9 mouse cellular contexts compared by ENCODE assay signal in the genomic region with DNA sequence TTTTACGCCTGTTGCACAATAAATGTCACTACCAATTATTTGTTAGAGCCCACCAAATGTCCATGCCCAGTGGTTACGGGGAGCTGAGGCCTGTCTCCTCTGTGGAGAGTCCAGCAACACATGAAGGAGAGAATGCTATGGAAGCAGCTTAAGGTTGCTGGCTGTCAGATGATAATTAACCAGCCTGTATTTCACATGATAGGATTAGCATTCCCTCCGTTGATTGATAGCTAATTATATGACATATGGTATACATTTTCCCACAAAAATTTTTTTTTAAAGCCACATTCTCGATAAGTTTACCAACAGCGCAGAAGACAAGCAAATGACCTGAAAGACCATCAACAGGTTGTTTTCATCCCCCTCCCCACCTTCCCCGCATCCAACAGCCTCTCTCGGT. TPM values are rescaled to one million over a fixed set of nuclear protein-coding genes. Genes with fewer than 3 reads are reported as not detected.
DNase-seq lines count a peak whose midpoint lies in the region; ATAC-seq and TF ChIP-seq lines count a peak whose summit lies in the region.
"Had no signal": no experiment of that assay in that cellular context is flagged by ENCODE, and none has a peak within 500 bp of the region (broad histone marks: within the 10 kb centered on the region; RNA-seq: fewer than 3 reads in every experiment).

No protein-coding gene starts in this region.

- peak overlapping the region; percentile 76 for H3K4me2 ChIP-seq in heart, postnatal 0 days (ENCODE audit: low read depth, low read length)

- H3K27ac ChIP-seq in heart, postnatal 0 days (ENCODE audit: low read depth): peak overlapping the region; percentile 58
- H3K27ac ChIP-seq in midbrain, embryonic 10.5 days (replicated peaks): peak overlapping the region; percentile 61

- peaks cover 17% of the 10 kb centered on the region for H3K4me1 ChIP-seq in E14TG2a.4 (replicated peaks; ENCODE audit: low read depth, low read length)
- peaks cover 17% of the 10 kb centered on the region for H3K4me1 ChIP-seq in heart, postnatal 0 days (ENCODE audit: control insufficient read depth, insufficient read depth)
- peaks cover 20% of the 10 kb centered on the region for H3K4me1 ChIP-seq in midbrain, embryonic 10.5 days

- no peak for TF ChIP-seq EP300 in heart, postnatal 0 days (IDR thresholded peaks at IDR 0.05; ENCODE audit: low read depth)

- H3K9ac ChIP-seq in heart, postnatal 0 days (replicated peaks; ENCODE audit: low read depth, low read length): peak overlapping the region; percentile 57

- no peak for ATAC-seq in heart, postnatal 0 days (ENCODE audit: insufficient read depth, low read depth)
- no peak for ATAC-seq in megakaryocyte progenitor cell, adult 5-6 weeks (replicated peaks; ENCODE audit: poor library complexity)

- H3K9me3 ChIP-seq in E14TG2a.4 (ENCODE audit: low read length): peaks cover 28% of the 10 kb centered on the region
- H3K9me3 ChIP-seq in heart, postnatal 0 days (replicated peaks; ENCODE audit: control insufficient read depth, low read length): no peaks in the 10 kb centered on the region
- H3K9me3 ChIP-seq in midbrain, embryonic 10.5 days (replicated peaks): 0 out of 2 replicates have a peak, but pooled peaks cover 4% of the 10 kb centered on the region

- H3K27me3 ChIP-seq in E14TG2a.4 (ENCODE audit: insufficient read depth, low read length): peaks cover 17% of the 10 kb centered on the region
- no peaks in the 10 kb centered on the region for H3K27me3 ChIP-seq in heart, postnatal 0 days (ENCODE audit: control insufficient read depth, insufficient read depth, low read length)
- peaks cover 39% of the 10 kb centered on the region for H3K27me3 ChIP-seq in midbrain, embryonic 10.5 days (ENCODE audit: low read depth, poor library complexity, severe bottlenecking)

- TF ChIP-seq CTCF in E14TG2a.4 (conservative IDR thresholded peaks at IDR 0.05; ENCODE audit: low read length): no peak
- no peak for TF ChIP-seq CTCF in heart, postnatal 0 days (IDR thresholded peaks at IDR 0.05; ENCODE audit: low read depth)

- H3K36me3 ChIP-seq in E14TG2a.4 (ENCODE audit: insufficient read depth, low read length): no peaks in the 10 kb centered on the region
- no peaks in the 10 kb centered on the region for H3K36me3 ChIP-seq in heart, postnatal 0 days (replicated peaks; ENCODE audit: control insufficient read depth, insufficient read depth, low read length)
- no peaks in the 10 kb centered on the region for H3K36me3 ChIP-seq in midbrain, embryonic 10.5 days

- DNase-seq in heart, adult 11 months: peak; percentile 57
- no peak for DNase-seq in heart, postnatal 4 days
- no peak for DNase-seq in heart, postnatal 0 days (ENCODE audit: low spot score)
- DNase-seq in midbrain, embryonic 10.5 days (ENCODE audit: low spot score): no peak
- DNase-seq in cerebellum, postnatal 25 days: no peak
- no peak for DNase-seq in lung, postnatal 36 days
- DNase-seq: cerebellum, adult 11-12 months had no signal

- WGBS in heart, postnatal 0 days: 24% methylated on average over 7 of the region's 7 CpGs
- WGBS in midbrain, embryonic 10.5 days: 22% methylated on average over 7 of the region's 7 CpGs

- peak overlapping the region; percentile 75 for H3K4me3 ChIP-seq in E14TG2a.4 (replicated peaks; ENCODE audit: low read length)
- H3K4me3 ChIP-seq in heart, postnatal 0 days (ENCODE audit: low read depth, low read length): peak overlapping the region; percentile 68
- peak overlapping the region; percentile 62 for H3K4me3 ChIP-seq in midbrain, embryonic 10.5 days

RNA-seq across cellular contexts. Expression of a gene that starts 0.5 kb away (rescaled TPM):
- total RNA-seq in heart, postnatal 4 days (2021): 10 to 100 TPM; 36.9 to 37.5 TPM
- total RNA-seq in heart, postnatal 0 days (2014; rRNA removed; ENCODE audit: low replicate concordance): 8.2 and 17.9 TPM in 2 replicates
- polyA plus RNA-seq in heart, postnatal 0 days (2015; fragmentation: Nextera tagmentation; extraction: Ambion mirVana): 13.0 and 14.7 TPM in 2 replicates
- 3.3 and 4.8 TPM in 2 replicates for polyA plus RNA-seq in midbrain, embryonic 10.5 days (2016; fragmentation: Nextera tagmentation; extraction: Ambion mirVana)
- 0.34 and 0.57 TPM in 2 replicates for total RNA-seq in megakaryocyte progenitor cell, adult 5-6 weeks (2015)
- total RNA-seq in megakaryocyte progenitor cell, adult 5-6 weeks (2017): 0.17 and 0.30 TPM in 2 replicates

RNA-seq across cellular contexts. Expression of a gene that starts 31.8 kb away (rescaled TPM):
- total RNA-seq in heart, postnatal 4 days (2021): 10 to 100 TPM; 65.6 to 69.4 TPM
- total RNA-seq in heart, postnatal 0 days (2014; rRNA removed; ENCODE audit: low replicate concordance): 72.0 and 78.6 TPM in 2 replicates
- polyA plus RNA-seq in heart, postnatal 0 days (2015; fragmentation: Nextera tagmentation; extraction: Ambion mirVana): 45.4 and 48.8 TPM in 2 replicates
- polyA plus RNA-seq in midbrain, embryonic 10.5 days (2016; fragmentation: Nextera tagmentation; extraction: Ambion mirVana): 21.6 and 23.1 TPM in 2 replicates
- 62.5 and 68.2 TPM in 2 replicates for total RNA-seq in megakaryocyte progenitor cell, adult 5-6 weeks (2015)
- 42.4 and 44.9 TPM in 2 replicates for total RNA-seq in megakaryocyte progenitor cell, adult 5-6 weeks (2017)
